Mouse (Mus musculus): ENCODE measurements around the gene Hoxd10.

- TF ChIP-seq POLR2A (IDR thresholded peaks at IDR 0.05; ENCODE audit: insufficient read depth, low read depth, low read length) (no peak), CTCF (IDR thresholded peaks at IDR 0.05; ENCODE audit: insufficient read depth, low read depth, low read length) (no peak)
Observed at GRCm38 (mm10) chr2:74714156-74714789, 22.5 kb downstream of the Hoxd10 start.
